8 mouse cellular contexts compared by ENCODE assay signal in genomic region chr5:116591346-116592048, GRCm38 (mm10). TPM values are rescaled to one million over a fixed set of nuclear protein-coding genes. Genes with fewer than 3 reads are reported as not detected.
A peak's percentile ranks its signal among the peaks of the same experiment; 100 is the strongest.
DNase-seq lines count a peak whose midpoint lies in the region; ATAC-seq lines count a peak whose summit lies in the region.

TSS of gene Srrm4 (minus strand) at chr5:116591817.

- H3K27me3 ChIP-seq in intestine, embryonic 16.5 days (replicated peaks; ENCODE audit: control insufficient read depth, insufficient read depth, low read length), result peaks cover 24% of the 10 kb centered on the region
- H3K27me3 ChIP-seq in midbrain, embryonic 11.5 days (ENCODE audit: control insufficient read depth, insufficient read depth, low read length), result no peaks in the 10 kb centered on the region

- intact Hi-C loops in left cerebral cortex, postnatal 10 days (cut with DNase I), result loop anchor here (5.0 to 10.0 kb wide), 3 partner anchors 149 to 467 kb away; no protein-coding TSS in a partner anchor

- no peak within 1 kb of the TSS for H3K9ac ChIP-seq in intestine, embryonic 16.5 days (ENCODE audit: low read depth, low read length)
- H3K9ac ChIP-seq in midbrain, embryonic 11.5 days (ENCODE audit: low read length), result peak within 1 kb of the TSS; percentile 84

- DNase-seq in adrenal gland, adult 2 months, result peak; percentile 77
- DNase-seq in cerebellum, postnatal 14 days, result peak; percentile 92 to 94
- peak; percentile 80 to 84 for DNase-seq in frontal cortex, postnatal 14 days (ENCODE audit: low spot score in 2 of 2)
- DNase-seq in left cerebral cortex, postnatal 10 days (ENCODE audit: extremely low spot score in 1 of 2, low spot score in 2 of 2), result peak; percentile 83 to 85
- peak; percentile 99 for DNase-seq in midbrain, embryonic 11.5 days (ENCODE audit: low spot score, missing footprints)
- DNase-seq in right cerebral cortex, postnatal 4 days, result peak; percentile 85

- peak within 1 kb of the TSS; percentile 29 for H3K4me3 ChIP-seq in intestine, embryonic 16.5 days (ENCODE audit: low read length)
- peak within 1 kb of the TSS; percentile 64 for H3K4me3 ChIP-seq in midbrain, embryonic 11.5 days (ENCODE audit: low read depth, low read length)

- under 1% methylated on average over 53 of the region's 53 CpGs for WGBS in intestine, embryonic 16.5 days
- WGBS in midbrain, embryonic 11.5 days, result under 1% methylated on average over 50 of the region's 53 CpGs

- no peaks in the 10 kb centered on the region for H3K9me3 ChIP-seq in intestine, embryonic 16.5 days (ENCODE audit: control insufficient read depth, low read length)
- H3K9me3 ChIP-seq in midbrain, embryonic 11.5 days (ENCODE audit: control insufficient read depth, low read length), result no peaks in the 10 kb centered on the region

- H3K4me1 ChIP-seq in intestine, embryonic 16.5 days (ENCODE audit: control insufficient read depth, insufficient read depth, low read length), result no peaks in the 10 kb centered on the region
- peaks cover 31% of the 10 kb centered on the region for H3K4me1 ChIP-seq in midbrain, embryonic 11.5 days (ENCODE audit: control insufficient read depth, insufficient read depth, low read length)

- H3K27ac ChIP-seq in intestine, embryonic 16.5 days (ENCODE audit: low read length), result no peak within 1 kb of the TSS
- H3K27ac ChIP-seq in midbrain, embryonic 11.5 days (ENCODE audit: low read depth, low read length), result peak within 1 kb of the TSS; percentile 97

- no peaks in the 10 kb centered on the region for H3K36me3 ChIP-seq in intestine, embryonic 16.5 days (ENCODE audit: control insufficient read depth, insufficient read depth, low read length)
- no peaks in the 10 kb centered on the region for H3K36me3 ChIP-seq in midbrain, embryonic 11.5 days (ENCODE audit: control insufficient read depth, insufficient read depth, low read length)

- peak within 1 kb of the TSS; percentile 30 for H3K4me2 ChIP-seq in intestine, embryonic 16.5 days (ENCODE audit: low read depth, low read length)
- H3K4me2 ChIP-seq in midbrain, embryonic 11.5 days, result peak within 1 kb of the TSS; percentile 81

- ATAC-seq in intestine, embryonic 16.5 days, result peak; percentile 59
- peak; percentile 87 for ATAC-seq in midbrain, embryonic 11.5 days (ENCODE audit: low FRiP score)
- no peak for ATAC-seq in erythroid progenitor cell, adult 5-6 weeks (replicated peaks; ENCODE audit: low FRiP score, poor library complexity, severe bottlenecking)

RNA-seq across cellular contexts. Expression of gene Srrm4, which starts in this region (rescaled TPM):
- total RNA-seq in adrenal gland, adult 2 months (2021), result 1 to 10 TPM; 1.1 to 1.4 TPM
- 1.2 and 1.9 TPM in 2 replicates for polyA plus RNA-seq in adrenal gland, adult 2 months (2012; rRNA removed)
- polyA plus RNA-seq in intestine, embryonic 16.5 days (2015; fragmentation: Nextera tagmentation; extraction: Ambion mirVana), result 1.4 and 1.5 TPM in 2 replicates
- total RNA-seq in left cerebral cortex, postnatal 10 days (2021), result 10 to 100 TPM; 32.2 to 33.9 TPM
- 17.3 and 17.4 TPM in 2 replicates for polyA plus RNA-seq in midbrain, embryonic 11.5 days (2014; fragmentation: Nextera tagmentation; extraction: Ambion mirVana)
- not detected in 2 replicates for total RNA-seq in erythroid progenitor cell, adult 5-6 weeks (2015; ENCODE audit: low replicate concordance)
- total RNA-seq in erythroid progenitor cell, adult 5-6 weeks (2017; ENCODE audit: low replicate concordance), result not detected in 2 replicates

Comparison
In these comparisons a context has a peak if more than half of its experiments do, and no peak if none do; other contexts are left out.
1. RNA of gene Srrm4 (total RNA-seq): 32.2 to 33.9 TPM in left cerebral cortex, postnatal 10 days; 1.1 to 1.4 TPM in adrenal gland, adult 2 months and not detected in erythroid progenitor cell, adult 5-6 weeks; every median in the first group is over 10 times any median in the second.
2. Peak in every context shown above with its lines, with median percentiles within 50 percentile points of each other: DNase-seq.